Mouse (Mus musculus) bone marrow, adult 2 months (tissue): ENCODE measurements at regions not wholly inside any gene's neighbourhood (a gene's known extent, or its start where the extent isn't known, plus 50 kb on each side); places are given as distances from the start of the nearest gene placed in this dataset.

Experiments used
- CTCF ChIP-seq: fragments of 200-500 bp; IDR thresholded peaks from 2 replicates; pipeline ENCODE4 v1.5.1; 2011; ENCODE audit warnings: low read length, control low read depth; ENCODE audit not compliant: control insufficient read depth, insufficient read depth
- POLR2A ChIP-seq: fragments of 200-500 bp; IDR thresholded peaks from 2 replicates; pipeline ENCODE4 v1.6.1; 2011; ENCODE audit warnings: low read depth, mild to moderate bottlenecking, control low read depth, low read length, borderline replicate concordance; ENCODE audit not compliant: control insufficient read depth

GRCm38 (mm10) chr8:90574676-90575075, 226.5 kb upstream of the Tox3 start:
- TF ChIP-seq POLR2A (no peak), CTCF (no peak)
